ENCODE assay signal across 9 mouse cellular contexts in genomic region chr19:59461481-59462421, GRCm38 (mm10). TPM values are rescaled to one million over a fixed set of nuclear protein-coding genes. Genes with fewer than 3 reads are reported as not detected.
A peak's percentile ranks its signal among the peaks of the same experiment; 100 is the strongest.
DNase-seq lines count a peak whose midpoint lies in the region; ATAC-seq and TF ChIP-seq lines count a peak whose summit lies in the region.
"Had no signal": no experiment of that assay in that cellular context is flagged by ENCODE, and none has a peak within 500 bp of the region (broad histone marks: within the 10 kb centered on the region; RNA-seq: fewer than 3 reads in every experiment).

No protein-coding gene starts in this region.

- ATAC-seq in forebrain, embryonic 16.5 days, result no peak
- no peak for ATAC-seq in limb, embryonic 12.5 days (ENCODE audit: insufficient number of reproducible peaks, insufficient read depth, low FRiP score, low TSS enrichment, low read depth)
- no peak for ATAC-seq in activated CD4-positive, CD25-positive, alpha-beta regulatory T cell, adult 4 months

- no peak for TF ChIP-seq CTCF in brain, embryonic 14.5 days (IDR thresholded peaks at IDR 0.05; ENCODE audit: borderline replicate concordance, extremely low read depth, insufficient read depth, insufficient read length)

- H3K27me3 ChIP-seq in forebrain, embryonic 16.5 days (replicated peaks; ENCODE audit: control insufficient read depth, insufficient read depth, low read length), result peaks cover 8% of the 10 kb centered on the region; the same call in 1 of the 2 replicates
- H3K27me3 ChIP-seq in limb, embryonic 12.5 days, result peaks cover 90% of the 10 kb centered on the region

- peak overlapping the region; percentile 5; the same call in 1 of the 2 replicates for H3K27ac ChIP-seq in forebrain, embryonic 16.5 days (ENCODE audit: low read length)
- peak overlapping the region; percentile 53 for H3K27ac ChIP-seq in limb, embryonic 12.5 days
- H3K27ac ChIP-seq: heart, embryonic 13.5 days had no signal

- TF ChIP-seq POLR2A in brain, embryonic 14.5 days (IDR thresholded peaks at IDR 0.05; ENCODE audit: borderline replicate concordance, extremely low read depth, insufficient read depth, insufficient read length, poor library complexity, severe bottlenecking), result no peak

- H3K4me1 ChIP-seq in forebrain, embryonic 16.5 days (replicated peaks; ENCODE audit: control insufficient read depth, insufficient read depth, low read length), result peaks cover 53% of the 10 kb centered on the region
- H3K4me1 ChIP-seq in limb, embryonic 12.5 days (replicated peaks), result peaks cover 18% of the 10 kb centered on the region

- WGBS in forebrain, embryonic 16.5 days, result 2% methylated on average over 36 of the region's 36 CpGs
- WGBS in limb, embryonic 12.5 days, result 2% methylated on average over 36 of the region's 36 CpGs

- H3K9ac ChIP-seq in forebrain, embryonic 16.5 days (replicated peaks; ENCODE audit: low read depth, low read length), result peak overlapping the region; percentile 72
- peak overlapping the region; percentile 52 for H3K9ac ChIP-seq in limb, embryonic 12.5 days (replicated peaks)
- H3K9ac ChIP-seq: heart, embryonic 13.5 days had no signal

- H3K4me3 ChIP-seq in forebrain, embryonic 16.5 days (replicated peaks; ENCODE audit: low read length), result peak overlapping the region; percentile 70
- H3K4me3 ChIP-seq in limb, embryonic 12.5 days (replicated peaks), result peak overlapping the region; percentile 50
- H3K4me3 ChIP-seq: heart, embryonic 13.5 days had no signal

- H3K36me3 ChIP-seq in forebrain, embryonic 16.5 days (ENCODE audit: control insufficient read depth, insufficient read depth), result no peaks in the 10 kb centered on the region
- no peaks in the 10 kb centered on the region for H3K36me3 ChIP-seq in limb, embryonic 12.5 days
- H3K36me3 ChIP-seq: heart, embryonic 13.5 days had no signal

- DNase-seq in cerebellum, postnatal 14 days, result peak; percentile 6 to 19
- DNase-seq in cerebellum, adult 11 months, result no peak
- DNase-seq in brain, embryonic 14.5 days (ENCODE audit: low read depth), result peak; percentile 61
- DNase-seq in right cerebral cortex, postnatal 36 days (ENCODE audit: low spot score in 2 of 2), result no peak
- DNase-seq in left cerebral cortex, adult 18-20 months (ENCODE audit: low spot score in 2 of 2), result no peak

- peak overlapping the region; percentile 85 for H3K4me2 ChIP-seq in forebrain, embryonic 16.5 days (ENCODE audit: low read length)
- H3K4me2 ChIP-seq in limb, embryonic 12.5 days, result peak overlapping the region; percentile 77
- H3K4me2 ChIP-seq: heart, embryonic 13.5 days had no signal

- H3K9me3 ChIP-seq in forebrain, embryonic 16.5 days (ENCODE audit: control insufficient read depth, low read length), result no peaks in the 10 kb centered on the region
- H3K9me3 ChIP-seq in limb, embryonic 12.5 days, result no peaks in the 10 kb centered on the region
- H3K9me3 ChIP-seq: heart, embryonic 13.5 days had no signal

RNA-seq across cellular contexts. Expression of gene Emx2, which starts 3.6 kb away (rescaled TPM):
- polyA plus RNA-seq in brain, embryonic 14.5 days (2012; rRNA removed), result 17.7 and 20.7 TPM in 2 replicates
- 13.1 and 13.8 TPM in 2 replicates for polyA plus RNA-seq in forebrain, embryonic 16.5 days (2015; fragmentation: Nextera tagmentation; extraction: Ambion mirVana)
- 12.0 and 18.9 TPM in 2 replicates for polyA plus RNA-seq in limb, embryonic 12.5 days (2016; fragmentation: Nextera tagmentation; extraction: Ambion mirVana)
- polyA plus RNA-seq in activated CD4-positive, CD25-positive, alpha-beta regulatory T cell, adult 4 months (2017; shearing (Covaris generic)), result not detected
- total RNA-seq in left cerebral cortex, adult 18-20 months (2021), result 10 to 100 TPM; 11.9 to 17.1 TPM
- polyA plus RNA-seq: heart, embryonic 13.5 days had no signal

Comparison
In these comparisons a context has a peak if more than half of its experiments do, and no peak if none do; other contexts are left out.
1. DNase-seq: peak in cerebellum, postnatal 14 days (2 of 2) and brain, embryonic 14.5 days (single experiment); none in cerebellum, adult 11 months (single experiment), right cerebral cortex, postnatal 36 days (0 of 2) and left cerebral cortex, adult 18-20 months (0 of 2).
2. RNA of gene Emx2, which starts 3.6 kb away (polyA plus RNA-seq): 17.7 to 20.7 TPM in brain, embryonic 14.5 days, 13.1 to 13.8 TPM in forebrain, embryonic 16.5 days and 12.0 to 18.9 TPM in limb, embryonic 12.5 days; not detected in activated CD4-positive, CD25-positive, alpha-beta regulatory T cell, adult 4 months; every median in the first group is over 10 times any median in the second.